Mouse (Mus musculus) mature B cell (primary cell): ENCODE measurements around the gene Klhl5.

ENCODE experiments used
- in situ Hi-C: fragments of 300-500 bp; cut with MboI; formaldehyde crosslinking; loops from 2 replicates; pipeline ENCODE4 v1.14.3; 2019

The Klhl5 gene

DNA sequence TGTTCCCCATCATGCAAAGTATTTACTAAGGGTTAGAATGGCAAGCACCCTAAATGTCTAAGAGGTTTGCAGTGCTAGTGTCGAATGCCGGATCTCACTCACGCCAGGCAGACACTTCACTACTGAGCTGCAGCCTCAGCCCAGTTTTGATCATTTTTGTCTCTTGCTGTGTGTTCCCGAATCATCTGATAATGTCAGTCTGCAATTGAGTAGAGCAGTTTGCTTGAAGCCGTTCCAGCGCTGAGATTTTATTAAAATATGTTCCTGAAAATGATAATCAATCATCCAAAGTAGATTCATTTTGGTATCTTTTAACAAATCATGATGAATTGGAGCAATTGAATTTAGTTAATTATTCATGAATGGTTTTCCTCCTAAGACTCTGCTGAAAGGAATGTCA is 39.4 kb downstream of the Klhl5 start:
- in situ Hi-C loops: no loop called here

DNA sequence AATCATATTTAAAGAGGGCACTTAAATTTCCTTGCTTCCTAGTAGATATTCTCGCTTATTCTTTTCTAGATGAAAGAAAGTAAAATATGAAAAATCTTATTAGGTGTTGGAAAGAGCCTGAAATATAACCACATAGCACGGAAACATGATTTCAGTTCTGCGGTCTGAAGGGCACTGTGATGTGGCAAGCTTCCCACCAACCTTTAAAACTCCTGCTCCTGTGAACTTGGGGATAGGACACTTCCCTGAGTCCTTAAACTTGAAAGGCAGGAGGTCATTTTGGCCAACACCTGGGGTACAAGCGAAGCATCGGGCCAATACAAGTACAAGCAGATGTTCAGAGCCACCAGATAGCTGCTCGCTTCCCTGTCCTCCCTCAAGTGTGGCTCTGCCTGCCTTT is 42.4 kb downstream of the Klhl5 start:
- in situ Hi-C loops: no loop called here

DNA sequence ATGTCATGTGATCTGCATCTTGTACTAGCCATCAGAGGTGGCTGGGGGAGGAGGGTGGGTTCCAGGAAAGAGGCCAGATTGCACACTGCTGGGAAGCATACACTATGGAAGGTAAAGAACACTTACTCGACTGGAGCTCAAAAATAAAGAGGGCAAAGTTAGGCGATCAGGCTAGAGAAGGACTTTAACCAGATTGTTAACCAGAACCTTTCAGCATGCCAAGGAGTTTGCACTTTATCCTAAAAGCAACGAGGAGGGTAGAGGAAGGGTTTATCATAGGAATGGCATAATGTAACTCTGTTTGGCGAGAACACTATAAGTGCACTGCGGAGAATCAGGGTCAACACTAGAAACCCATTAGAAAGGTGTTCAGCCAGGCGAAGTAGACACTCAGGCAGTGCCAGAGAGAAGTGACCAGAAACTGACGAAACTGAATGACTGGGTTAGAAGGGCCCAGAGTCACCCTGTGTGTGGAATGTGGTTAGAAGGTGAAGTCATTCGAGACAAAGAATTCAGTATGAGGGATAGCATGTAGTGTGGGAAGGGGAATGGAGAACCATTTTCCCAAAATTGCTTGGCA is 43.1 kb downstream of the Klhl5 start:
- in situ Hi-C loops: no loop called here

DNA sequence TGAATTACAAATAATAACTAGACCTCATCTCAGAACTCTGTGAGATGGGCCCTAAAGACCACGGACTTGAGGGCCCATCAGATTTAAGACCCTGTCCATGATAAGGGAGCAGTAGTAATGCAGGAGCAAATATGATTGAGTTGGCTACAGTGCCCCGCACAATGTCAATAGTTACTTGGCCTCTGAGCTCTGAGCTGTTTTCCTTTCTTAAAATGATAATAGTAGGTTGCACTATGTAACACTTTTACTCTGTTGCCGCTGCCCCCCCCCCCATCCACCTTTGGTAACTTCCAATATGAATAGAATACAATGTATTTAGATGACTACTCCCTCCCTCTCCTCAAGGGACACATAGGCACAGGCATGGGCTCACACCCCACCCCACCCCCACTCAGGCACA is 43.9 kb downstream of the Klhl5 start:
- in situ Hi-C loops: no loop called here

DNA sequence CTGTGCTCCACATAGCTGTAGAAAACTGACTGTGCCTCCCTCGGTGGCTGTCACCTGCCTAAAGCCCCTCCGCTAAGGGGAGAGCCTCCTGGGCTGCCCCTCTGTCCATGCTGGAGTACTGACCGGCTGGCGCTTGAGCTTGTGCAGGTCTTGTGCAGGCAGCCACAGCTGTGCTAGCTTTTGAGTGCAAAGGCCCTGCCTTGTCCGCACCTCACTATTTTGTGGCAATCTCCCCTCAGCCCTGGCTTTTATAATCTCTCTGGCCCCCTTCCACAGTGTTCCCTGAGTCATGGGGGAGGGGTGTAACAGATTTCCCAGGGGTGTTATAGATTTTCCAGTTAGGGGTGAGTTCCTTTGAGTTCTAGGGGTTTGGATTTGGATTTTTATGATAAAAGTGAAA is 44.4 kb downstream of the Klhl5 start:
- in situ Hi-C loops: no loop called here

DNA sequence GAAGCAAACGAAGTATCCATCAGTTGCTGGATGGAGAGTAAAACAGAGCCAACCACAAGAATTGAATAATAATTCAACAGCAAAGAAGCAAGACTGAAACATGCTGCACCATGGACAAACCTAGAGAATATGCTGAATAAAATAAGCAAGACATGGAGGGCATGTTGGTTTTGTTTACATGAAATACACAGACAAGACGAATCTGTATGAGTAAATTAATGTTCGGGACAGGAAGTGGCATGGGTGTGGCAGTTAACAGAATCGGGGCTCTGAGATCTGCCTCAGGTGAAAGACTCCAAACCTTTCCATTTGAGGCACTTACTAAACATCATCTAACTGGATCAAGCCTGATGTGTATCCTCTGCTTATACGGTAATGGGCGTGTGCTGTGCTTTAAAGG is 46.9 kb downstream of the Klhl5 start:
- in situ Hi-C loops: no loop called here

DNA sequence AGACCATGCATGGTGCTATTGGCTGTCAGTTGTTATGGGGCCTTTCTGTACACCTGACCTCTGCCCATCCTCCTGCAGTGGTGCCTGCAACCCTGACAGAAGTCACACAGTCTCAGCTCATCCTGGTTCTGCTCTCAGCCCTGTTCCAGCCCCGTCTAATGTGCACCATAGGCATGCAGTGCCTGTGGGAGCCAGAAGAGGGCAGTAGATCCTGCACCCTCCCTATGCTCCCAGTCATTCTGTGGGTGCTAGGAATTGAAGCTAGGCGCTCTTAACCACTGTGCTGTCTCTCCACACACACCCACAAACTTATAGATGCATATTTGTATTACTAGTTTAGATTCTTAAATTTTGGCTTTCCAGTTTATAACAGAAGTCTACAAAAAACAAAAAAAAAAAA is 49.5 kb downstream of the Klhl5 start:
- in situ Hi-C loops: no loop called here

DNA sequence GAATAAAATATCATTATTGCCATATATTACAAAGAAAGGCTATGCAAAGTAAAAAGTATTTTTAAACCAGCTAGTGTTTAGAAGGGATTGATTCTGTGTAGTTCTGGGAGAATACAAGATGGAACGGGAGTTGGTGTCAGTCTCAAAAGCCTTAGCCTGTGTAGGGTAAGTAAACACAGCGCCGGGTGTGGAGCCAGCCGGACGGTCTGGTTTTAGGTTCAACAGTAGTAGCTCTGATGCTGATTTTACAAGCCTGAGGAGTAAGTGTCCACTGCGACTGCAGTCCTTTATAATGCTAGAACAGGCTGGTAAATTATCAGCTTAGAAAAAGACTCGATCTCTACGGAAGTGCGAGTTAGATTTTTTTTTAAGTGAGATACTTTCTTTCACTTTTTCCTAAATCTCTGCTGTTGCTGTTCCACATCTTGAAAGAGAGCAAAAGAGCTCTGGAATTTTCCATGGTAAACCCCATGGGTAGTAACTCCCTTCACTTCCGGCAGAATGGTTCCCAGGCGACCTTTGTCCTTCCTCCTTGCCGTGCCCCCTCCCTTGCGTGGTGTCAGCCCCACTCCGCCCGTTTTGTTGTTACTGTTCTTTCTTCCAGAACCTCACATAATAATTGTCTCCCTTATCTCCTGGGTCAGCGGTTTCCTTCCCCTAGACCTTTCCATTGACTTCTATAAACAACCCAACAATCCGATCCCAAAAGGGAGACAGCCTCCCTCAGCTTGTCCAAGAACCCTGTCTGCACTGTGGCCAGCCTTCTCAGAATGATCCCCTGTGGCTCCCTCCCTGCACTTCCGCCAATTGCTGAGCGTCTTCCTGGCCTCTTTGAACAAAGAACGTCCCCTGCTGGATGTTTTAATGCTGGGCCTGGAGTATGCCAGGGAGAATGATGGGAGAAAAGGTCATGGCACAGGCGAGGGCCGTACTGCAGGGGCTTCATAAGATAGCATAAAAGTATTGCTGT is 50.4 kb downstream of the Klhl5 start:
- in situ Hi-C loops: no loop called here

DNA sequence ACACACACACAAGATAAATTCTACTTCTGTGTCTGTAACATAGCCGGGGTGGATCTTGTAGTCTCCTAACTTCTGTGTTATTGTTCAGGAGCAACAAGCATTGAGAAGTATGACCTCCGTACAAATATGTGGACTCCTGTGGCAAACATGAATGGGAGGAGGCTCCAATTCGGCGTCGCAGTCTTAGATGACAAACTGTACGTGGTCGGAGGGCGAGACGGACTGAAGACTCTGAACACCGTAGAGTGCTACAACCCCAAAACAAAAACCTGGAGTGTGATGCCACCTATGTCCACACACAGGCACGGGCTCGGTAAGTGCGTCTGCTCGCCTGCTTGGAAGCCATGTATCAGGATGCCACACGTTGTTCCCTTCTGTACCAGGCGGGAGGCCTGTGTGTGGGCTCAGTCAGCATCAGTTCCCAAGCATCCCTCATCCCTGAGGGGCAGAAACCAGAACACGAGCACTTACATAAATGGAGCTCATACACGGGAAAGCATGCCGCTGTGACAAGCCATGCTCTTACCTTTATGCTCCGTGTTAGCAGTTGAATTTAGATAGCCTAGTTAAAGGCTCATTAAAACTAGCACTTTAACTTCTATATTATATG is 51.5 kb downstream of the Klhl5 start:
- in situ Hi-C loops: no loop called here

DNA sequence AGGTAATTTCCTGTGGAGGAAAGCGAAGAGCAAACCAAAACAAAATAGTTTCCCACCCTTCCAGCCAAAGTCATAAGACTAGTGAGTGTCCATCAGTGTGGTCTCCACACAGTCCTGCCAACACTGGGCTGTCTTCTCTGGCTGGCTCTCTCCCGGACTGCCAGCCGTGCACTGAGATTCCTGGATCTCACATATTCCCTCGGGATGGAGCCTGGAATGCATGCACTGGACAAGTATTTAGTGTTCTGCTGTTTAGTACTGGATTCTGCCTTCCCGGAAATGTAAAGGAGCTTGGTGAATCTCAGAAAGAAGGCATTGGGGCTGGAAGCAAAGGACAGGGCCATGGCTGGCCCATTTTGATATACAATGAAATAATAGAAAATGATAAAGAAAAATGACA is 55.7 kb downstream of the Klhl5 start:
- in situ Hi-C loops: no loop called here

DNA sequence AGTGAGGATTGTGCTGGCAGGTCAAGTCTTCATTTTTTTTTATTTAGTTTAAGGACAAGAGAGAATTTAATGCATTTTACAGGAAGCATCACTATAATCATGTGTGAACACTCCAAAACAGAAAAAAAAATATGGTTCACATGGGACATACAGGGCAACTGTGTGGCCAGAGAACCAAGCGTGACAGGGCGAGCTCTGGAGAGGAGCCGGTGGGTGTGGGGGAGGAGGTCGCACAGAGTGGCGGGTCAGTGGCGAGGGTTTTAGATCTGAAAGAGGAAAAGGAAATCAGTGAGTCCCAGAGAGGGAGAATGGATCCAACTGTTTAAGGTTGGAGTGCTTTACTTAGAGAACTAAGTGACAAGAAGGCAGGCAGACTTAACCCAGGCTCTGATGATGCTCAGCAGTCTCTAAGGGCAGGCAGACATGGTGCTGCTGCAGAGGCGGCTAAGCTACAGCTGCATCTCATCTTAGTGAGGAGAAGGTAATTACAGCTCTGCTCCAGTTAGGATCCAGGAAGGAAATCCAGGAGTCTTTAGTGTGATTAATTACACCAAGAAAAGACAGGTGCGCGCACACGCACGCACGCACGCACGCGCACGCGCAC is 56.3 kb downstream of the Klhl5 start:
- in situ Hi-C loops: no loop called here

DNA sequence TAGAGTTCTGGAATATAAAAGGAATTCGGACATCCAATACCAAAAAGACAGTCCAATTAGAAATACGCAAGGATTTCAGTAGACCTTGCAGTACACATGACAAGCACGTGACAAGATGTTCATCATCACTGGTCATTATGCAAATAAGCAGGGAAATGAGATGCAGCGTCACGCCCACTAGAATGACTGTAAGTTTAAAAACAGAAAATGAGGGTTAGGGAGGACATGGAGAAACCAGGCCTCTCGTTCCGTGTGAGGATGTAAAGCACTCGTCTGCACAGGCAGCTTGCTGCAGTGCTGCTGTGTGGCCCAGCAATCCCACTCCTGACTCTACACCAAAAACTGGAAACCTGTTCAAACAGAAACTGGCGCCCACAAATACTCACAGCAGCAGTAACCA is 62.9 kb downstream of the Klhl5 start:
- in situ Hi-C loops: no loop called here

DNA sequence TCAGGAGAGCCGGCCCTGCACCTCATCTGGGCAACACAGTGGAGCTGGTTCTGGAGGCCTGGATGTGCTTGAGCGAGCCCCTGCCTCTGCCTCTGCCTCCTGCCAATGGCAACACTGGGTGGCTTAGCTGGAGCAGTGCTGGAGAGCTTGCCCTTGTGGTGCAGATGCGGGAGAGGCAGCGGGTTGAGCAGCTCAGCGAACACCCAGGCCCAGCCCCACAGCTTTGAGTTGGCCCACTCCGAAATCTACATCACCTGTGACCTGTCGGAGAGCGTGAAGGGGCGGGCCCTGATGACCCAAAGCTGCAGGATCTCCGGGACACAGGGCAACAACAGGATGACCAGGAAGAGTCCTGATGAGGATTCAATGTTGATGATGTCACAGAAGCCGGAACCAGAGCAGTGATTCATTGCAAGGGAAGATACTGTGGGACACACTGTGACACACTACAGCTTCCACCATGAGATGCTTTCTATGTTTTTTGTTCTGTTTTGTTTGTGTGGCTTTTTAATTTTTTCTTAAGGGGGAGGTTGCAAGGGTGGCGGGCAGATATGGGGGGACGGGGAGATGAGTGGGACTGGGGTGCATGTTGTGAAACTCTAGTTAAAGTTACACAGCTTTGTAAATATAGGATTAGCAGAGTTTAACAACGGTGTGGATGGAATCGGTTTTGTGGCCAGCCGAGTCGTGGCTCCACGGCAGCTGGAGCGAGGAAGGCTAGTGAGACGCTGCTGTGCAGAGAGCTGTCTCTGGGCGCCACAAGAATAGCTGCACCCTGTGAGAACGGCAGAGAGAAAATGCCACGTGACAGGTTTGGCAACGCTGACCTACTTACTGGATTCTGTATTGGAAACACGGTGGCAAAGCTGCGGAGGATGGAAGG is 67.9 kb downstream of the Klhl5 start:
- in situ Hi-C loops: no loop called here

DNA sequence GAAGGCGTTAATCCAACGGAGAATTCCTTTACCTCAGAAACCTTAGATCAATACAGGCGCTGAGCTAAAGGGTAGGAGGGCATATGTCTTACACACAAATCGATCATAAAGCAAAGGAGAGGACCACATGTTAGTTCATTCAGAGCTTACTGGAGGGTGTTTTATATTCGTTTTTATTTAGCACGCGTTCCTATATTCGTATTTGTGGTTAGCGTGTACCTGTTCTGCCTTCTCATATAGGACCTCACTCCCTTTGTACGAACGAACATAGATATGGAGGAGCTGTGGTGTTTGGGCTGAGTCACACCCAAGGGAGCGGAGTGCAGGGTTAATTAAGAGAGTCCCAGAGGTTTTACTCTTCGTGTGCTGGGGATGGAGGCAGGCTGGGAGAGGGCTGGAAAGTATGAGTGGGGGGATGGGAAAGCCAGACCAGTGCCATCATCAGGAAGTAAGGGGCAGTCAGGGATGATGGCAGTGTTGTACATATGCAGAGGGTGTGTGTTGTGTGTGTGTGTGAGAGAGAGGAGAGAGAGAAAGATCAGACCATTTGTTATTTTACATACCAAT is 68.7 kb downstream of the Klhl5 start:
- in situ Hi-C loops: no loop called here

DNA sequence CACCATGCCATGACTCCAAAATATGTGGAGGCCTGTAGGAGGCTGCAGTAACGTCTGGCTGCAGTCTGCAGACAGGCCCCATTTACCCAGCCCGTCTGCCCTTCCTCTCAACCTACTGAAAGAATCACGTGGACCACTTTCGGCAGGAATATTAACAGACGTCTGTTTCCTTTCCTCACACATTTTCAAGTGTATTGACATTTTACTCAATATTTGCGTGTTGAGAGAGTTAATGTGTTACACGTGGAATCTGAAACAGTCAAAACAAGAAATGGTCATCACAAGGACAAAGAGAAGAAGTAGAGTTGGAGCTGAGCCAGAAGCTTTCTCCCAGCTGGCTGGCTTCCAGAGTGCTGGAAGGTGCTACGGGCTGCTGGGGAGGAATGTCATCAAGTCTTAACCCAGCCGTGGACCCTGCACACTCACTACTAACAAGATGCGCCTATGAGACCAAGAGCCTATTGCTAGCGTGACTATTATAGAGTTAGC is 69.7 kb downstream of the Klhl5 start:
- in situ Hi-C loops: no loop called here

DNA sequence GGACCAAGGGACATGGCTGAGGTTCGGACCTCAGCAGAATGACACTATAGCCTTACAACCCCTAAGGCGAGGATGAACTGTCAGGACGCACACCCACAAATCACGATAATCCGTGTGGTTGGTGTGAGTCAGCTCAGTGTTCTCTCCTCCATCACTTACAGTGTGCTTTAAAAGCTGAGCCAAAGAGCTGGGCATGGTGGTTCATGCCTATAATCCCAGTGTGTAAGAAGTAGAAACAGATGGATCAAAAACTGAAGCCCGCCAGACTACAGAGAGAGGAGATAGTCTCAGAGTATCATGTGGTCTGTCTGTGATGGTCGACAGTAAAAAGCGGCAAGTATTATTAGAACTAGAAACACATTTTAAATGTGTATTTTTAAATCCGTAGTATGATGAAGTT is 71.1 kb downstream of the Klhl5 start:
- in situ Hi-C loops: no loop called here

DNA sequence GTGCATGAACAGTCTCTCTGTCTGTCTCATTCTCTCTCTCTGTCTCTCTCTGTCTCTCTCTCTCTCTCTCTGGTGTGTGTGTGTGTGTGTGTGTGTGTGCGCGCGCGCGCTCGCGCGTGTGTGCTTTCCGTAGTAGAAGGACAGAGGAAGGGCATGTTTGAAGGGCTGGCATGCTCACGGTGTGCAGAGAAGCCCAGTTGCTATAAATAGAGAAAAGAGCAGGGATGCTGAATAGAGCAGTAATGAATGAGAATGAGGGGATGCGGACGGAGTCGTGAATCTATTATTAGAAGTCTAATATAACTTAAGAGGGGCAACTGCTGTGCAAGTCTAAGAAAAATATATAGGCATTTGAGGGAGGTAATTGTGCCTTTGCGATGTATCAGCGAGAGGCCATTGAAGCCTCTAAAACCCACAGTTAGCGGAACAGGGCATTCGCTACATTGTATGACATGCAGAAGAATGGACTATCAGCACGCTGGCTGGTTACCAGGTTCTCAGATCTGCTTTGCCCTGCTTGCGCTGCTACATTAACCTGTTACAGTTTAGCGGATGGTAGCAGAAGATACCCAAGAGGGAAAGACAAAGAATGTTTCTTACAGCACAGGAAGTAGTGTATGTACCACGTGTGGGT is 73.9 kb downstream of the Klhl5 start:
- in situ Hi-C loops: no loop called here

DNA sequence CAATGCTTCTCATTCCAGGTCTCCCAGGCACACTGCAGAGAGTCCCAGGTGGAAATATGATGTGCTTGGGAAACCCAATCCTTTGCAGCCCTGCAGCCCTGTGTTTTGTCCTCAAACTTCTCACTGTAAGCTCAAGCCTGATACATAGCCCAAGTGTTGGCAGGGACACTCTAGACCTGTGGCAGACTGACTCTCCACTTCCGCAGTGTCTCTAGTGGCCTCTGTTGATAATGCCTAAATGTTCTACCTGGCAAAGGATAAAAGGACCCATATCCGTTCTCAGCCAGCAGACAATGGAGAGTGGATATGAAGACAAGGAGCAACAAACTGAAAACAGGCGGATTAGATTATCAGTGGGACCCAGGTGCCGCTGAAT is 74.4 kb downstream of the Klhl5 start:
- in situ Hi-C loops: no loop called here

DNA sequence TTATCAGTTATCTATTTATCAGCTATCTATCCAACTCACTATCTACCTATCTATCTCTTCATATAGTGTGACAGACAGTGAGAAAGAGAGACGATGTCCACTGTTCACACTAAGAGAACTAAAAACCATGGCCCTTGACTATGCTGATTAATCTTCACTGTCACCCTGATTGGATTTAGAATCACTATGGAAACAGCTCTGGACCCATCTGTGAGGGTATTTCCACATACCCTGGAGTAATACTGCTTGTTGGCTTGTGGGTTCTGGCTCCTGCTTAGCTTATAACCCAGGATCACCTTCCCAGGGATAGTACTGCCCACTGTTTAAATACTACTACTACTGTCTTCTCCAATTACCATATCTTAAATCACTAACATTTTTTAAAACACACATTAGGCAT is 74.9 kb downstream of the Klhl5 start:
- in situ Hi-C loops: no loop called here

DNA sequence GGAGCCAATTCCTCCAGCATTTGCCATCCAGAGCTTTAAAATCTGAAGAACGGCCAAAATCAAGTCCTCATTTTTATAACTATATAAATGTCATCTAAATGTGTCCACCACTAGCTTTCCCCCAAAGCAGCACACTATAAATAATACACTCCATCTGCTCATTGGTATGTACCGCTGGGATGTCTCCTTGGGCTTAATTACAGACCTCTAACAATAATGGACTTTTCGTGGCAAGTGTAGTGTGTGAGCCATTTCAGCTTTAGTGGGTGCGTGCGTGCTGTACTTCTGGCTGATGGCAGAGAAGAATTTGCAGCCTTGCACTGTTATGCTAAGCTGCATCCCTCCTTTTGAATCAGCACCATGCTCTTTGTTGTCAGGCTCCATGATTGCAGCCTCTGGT is 84.3 kb downstream of the Klhl5 start:
- in situ Hi-C loops: no loop called here

DNA sequence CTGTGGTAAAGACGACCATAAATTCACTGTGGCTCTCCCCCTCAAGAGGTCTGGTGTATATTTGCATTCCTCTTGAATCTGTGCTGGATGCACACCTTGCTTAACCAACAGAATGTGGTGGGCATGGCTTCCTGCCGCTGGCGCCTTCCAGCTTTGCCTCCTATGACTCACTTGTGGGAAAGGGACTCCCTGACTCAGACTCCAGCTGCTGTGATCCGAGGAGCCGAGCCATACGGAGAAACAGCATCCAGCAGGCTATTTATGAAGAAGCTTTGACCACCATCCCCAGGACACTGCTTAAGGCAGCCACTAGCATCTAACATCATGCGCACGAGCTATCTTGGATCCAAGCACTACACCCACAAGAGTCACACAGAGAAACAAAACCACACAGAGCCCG is 87.1 kb downstream of the Klhl5 start:
- in situ Hi-C loops: no loop called here
